Comparison of ENCODE assay signal across 15 mouse cellular contexts in the genomic region with DNA sequence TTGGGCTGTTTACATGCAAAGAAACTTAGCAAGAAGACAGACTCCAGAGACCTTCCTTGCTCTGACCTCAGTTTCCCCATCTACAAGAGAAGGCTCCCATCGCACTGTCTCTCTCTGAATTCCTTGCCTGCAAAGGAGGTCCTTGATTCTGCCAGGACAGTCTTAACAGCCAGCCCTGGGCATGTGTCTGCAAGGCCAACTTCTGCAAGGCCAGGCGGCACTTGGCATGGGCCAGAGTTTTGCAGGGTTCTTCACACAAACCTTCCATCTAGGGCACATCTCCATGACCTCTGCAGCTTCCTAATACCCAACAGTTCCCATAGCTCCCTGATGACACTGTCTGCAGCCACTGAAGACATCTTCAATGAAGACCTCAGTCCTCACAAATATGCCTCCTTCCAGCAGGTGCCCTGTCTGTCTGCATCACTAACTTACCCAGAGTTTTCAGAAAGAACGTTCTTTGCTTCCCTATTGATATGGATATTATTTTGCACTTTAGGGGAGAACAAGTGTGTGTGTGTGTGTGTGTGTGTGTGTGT. TPM values are rescaled to one million over a fixed set of nuclear protein-coding genes. Genes with fewer than 3 reads are reported as not detected.
A peak's percentile ranks its signal among the peaks of the same experiment; 100 is the strongest.
DNase-seq lines count a peak whose midpoint lies in the region; ATAC-seq and TF ChIP-seq lines count a peak whose summit lies in the region.
"Had no signal": no experiment of that assay in that cellular context is flagged by ENCODE, and none has a peak within 500 bp of the region (broad histone marks: within the 10 kb centered on the region; RNA-seq: fewer than 3 reads in every experiment).

No protein-coding gene starts in this region.

- H3K27me3 ChIP-seq in forebrain, postnatal 0 days (ENCODE audit: insufficient read depth, low read length): no peaks in the 10 kb centered on the region
- H3K27me3 ChIP-seq in forebrain, embryonic 14.5 days (replicated peaks; ENCODE audit: control insufficient read depth, insufficient read depth, low read length): no peaks in the 10 kb centered on the region
- H3K27me3 ChIP-seq in midbrain, embryonic 13.5 days: peaks cover 36% of the 10 kb centered on the region
- no peaks in the 10 kb centered on the region for H3K27me3 ChIP-seq in midbrain, embryonic 15.5 days (replicated peaks)
- no peaks in the 10 kb centered on the region for H3K27me3 ChIP-seq in kidney, embryonic 15.5 days
- H3K27me3 ChIP-seq: embryonic facial prominence, embryonic 13.5 days; lung, embryonic 15.5 days had no signal

- no peak overlapping the region for H3K27ac ChIP-seq in forebrain, postnatal 0 days (ENCODE audit: low read depth, low read length)
- H3K27ac ChIP-seq in forebrain, embryonic 14.5 days (ENCODE audit: low read depth, low read length): no peak overlapping the region
- H3K27ac ChIP-seq in midbrain, embryonic 13.5 days: no peak overlapping the region
- no peak overlapping the region for H3K27ac ChIP-seq in midbrain, embryonic 15.5 days
- H3K27ac ChIP-seq in kidney, embryonic 15.5 days: no peak overlapping the region
- H3K27ac ChIP-seq: embryonic facial prominence, embryonic 13.5 days; gastrocnemius, adult 2 months; lung, embryonic 15.5 days; macrophage; midbrain, embryonic 12.5 days had no signal

- H3K4me1 ChIP-seq in forebrain, postnatal 0 days (ENCODE audit: insufficient read depth): no peaks in the 10 kb centered on the region
- no peaks in the 10 kb centered on the region for H3K4me1 ChIP-seq in forebrain, embryonic 14.5 days (ENCODE audit: control insufficient read depth, insufficient read depth, low read length)
- peaks cover 12% of the 10 kb centered on the region for H3K4me1 ChIP-seq in midbrain, embryonic 13.5 days (replicated peaks)
- peaks cover 4% of the 10 kb centered on the region; the same call in 1 of the 2 replicates for H3K4me1 ChIP-seq in midbrain, embryonic 15.5 days
- H3K4me1 ChIP-seq in kidney, embryonic 15.5 days: peaks cover 4% of the 10 kb centered on the region; the same call in 1 of the 2 replicates

- no peak for TF ChIP-seq CTCF in forebrain, postnatal 0 days (IDR thresholded peaks at IDR 0.05; ENCODE audit: low read depth)

- no peak overlapping the region for H3K4me3 ChIP-seq in forebrain, postnatal 0 days (ENCODE audit: low read depth, low read length)
- H3K4me3 ChIP-seq in forebrain, embryonic 14.5 days (ENCODE audit: low read depth, low read length): no peak overlapping the region
- H3K4me3 ChIP-seq in midbrain, embryonic 13.5 days (replicated peaks): no peak overlapping the region
- H3K4me3 ChIP-seq in midbrain, embryonic 15.5 days: no peak overlapping the region
- no peak overlapping the region for H3K4me3 ChIP-seq in kidney, embryonic 15.5 days (replicated peaks)
- H3K4me3 ChIP-seq: embryonic facial prominence, embryonic 13.5 days; gastrocnemius, adult 2 months; lung, embryonic 15.5 days; midbrain, embryonic 12.5 days had no signal

- H3K36me3 ChIP-seq in forebrain, postnatal 0 days (ENCODE audit: insufficient read depth): no peaks in the 10 kb centered on the region
- no peaks in the 10 kb centered on the region for H3K36me3 ChIP-seq in forebrain, embryonic 14.5 days (ENCODE audit: control insufficient read depth, insufficient read depth, low read length)
- H3K36me3 ChIP-seq in midbrain, embryonic 13.5 days: no peaks in the 10 kb centered on the region
- H3K36me3 ChIP-seq in midbrain, embryonic 15.5 days (replicated peaks): no peaks in the 10 kb centered on the region
- H3K36me3 ChIP-seq in kidney, embryonic 15.5 days: no peaks in the 10 kb centered on the region
- H3K36me3 ChIP-seq: embryonic facial prominence, embryonic 13.5 days; lung, embryonic 15.5 days; midbrain, embryonic 12.5 days had no signal

- 66% methylated on average over 3 of the region's 3 CpGs for WGBS in forebrain, postnatal 0 days
- 67% methylated on average over 3 of the region's 3 CpGs for WGBS in forebrain, embryonic 14.5 days
- whole genome bisulfite sequencing in midbrain, embryonic 13.5 days: 67% methylated on average over 3 of the region's 3 CpGs
- WGBS in midbrain, embryonic 15.5 days: 65% methylated on average over 3 of the region's 3 CpGs
- WGBS in kidney, embryonic 15.5 days: 70% methylated on average over 3 of the region's 3 CpGs

- DNase-seq in forebrain, postnatal 0 days: peak; percentile 9
- no peak for DNase-seq in forebrain, embryonic 14.5 days (ENCODE audit: low spot score)
- DNase-seq in Muller cell, postnatal 12 days (ENCODE audit: inconsistent ontology term): peak; percentile 6
- peak; percentile 50 for DNase-seq in adrenal gland, postnatal 25 days
- no peak for DNase-seq in frontal cortex, postnatal 25 days (ENCODE audit: low spot score in 2 of 2)

- H3K9me3 ChIP-seq in forebrain, postnatal 0 days (ENCODE audit: low read length): no peaks in the 10 kb centered on the region
- H3K9me3 ChIP-seq in forebrain, embryonic 14.5 days (replicated peaks; ENCODE audit: control insufficient read depth, low read length): no peaks in the 10 kb centered on the region
- H3K9me3 ChIP-seq in midbrain, embryonic 13.5 days: no peaks in the 10 kb centered on the region
- no peaks in the 10 kb centered on the region for H3K9me3 ChIP-seq in midbrain, embryonic 15.5 days
- no peaks in the 10 kb centered on the region for H3K9me3 ChIP-seq in kidney, embryonic 15.5 days (replicated peaks)
- H3K9me3 ChIP-seq: embryonic facial prominence, embryonic 13.5 days; lung, embryonic 15.5 days; midbrain, embryonic 12.5 days had no signal

- H3K4me2 ChIP-seq in forebrain, postnatal 0 days (ENCODE audit: low read depth): no peak overlapping the region
- no peak overlapping the region for H3K4me2 ChIP-seq in forebrain, embryonic 14.5 days (ENCODE audit: low read length)
- H3K4me2 ChIP-seq in midbrain, embryonic 13.5 days (replicated peaks): no peak overlapping the region
- no peak overlapping the region for H3K4me2 ChIP-seq in midbrain, embryonic 15.5 days
- no peak overlapping the region for H3K4me2 ChIP-seq in kidney, embryonic 15.5 days

- no peak for ATAC-seq in forebrain, postnatal 0 days
- no peak for ATAC-seq in forebrain, embryonic 14.5 days
- ATAC-seq in midbrain, embryonic 13.5 days: peak; percentile 20; the same call in 1 of the 2 replicates
- no peak; the same call in 1 of the 2 replicates for ATAC-seq in midbrain, embryonic 15.5 days (replicated peaks)
- no peak for ATAC-seq in kidney, embryonic 15.5 days (replicated peaks; ENCODE audit: low FRiP score)

- no peak overlapping the region for H3K9ac ChIP-seq in forebrain, postnatal 0 days
- H3K9ac ChIP-seq in forebrain, embryonic 14.5 days (ENCODE audit: low read length): no peak overlapping the region
- H3K9ac ChIP-seq in midbrain, embryonic 13.5 days (replicated peaks): no peak overlapping the region
- H3K9ac ChIP-seq in midbrain, embryonic 15.5 days: no peak overlapping the region
- H3K9ac ChIP-seq in kidney, embryonic 15.5 days: no peak overlapping the region
- H3K9ac ChIP-seq: embryonic facial prominence, embryonic 13.5 days; lung, embryonic 15.5 days; midbrain, embryonic 12.5 days had no signal

RNA-seq across cellular contexts. Expression of gene Ehf, which starts 43.7 kb away (rescaled TPM):
- 0.08 and 1.1 TPM in 2 replicates for total RNA-seq in forebrain, postnatal 0 days (2014; rRNA removed)
- polyA plus RNA-seq in forebrain, postnatal 0 days (2015; fragmentation: Nextera tagmentation; extraction: Ambion mirVana): 0.07 and 0.24 TPM in 2 replicates
- polyA plus RNA-seq in forebrain, embryonic 14.5 days (2014; fragmentation: Nextera tagmentation; extraction: Ambion mirVana): 0.09 TPM in 1 of 2 replicates, not detected in the other
- 0.15 and 0.32 TPM in 2 replicates for polyA plus RNA-seq in midbrain, embryonic 13.5 days (2015; fragmentation: Nextera tagmentation; extraction: Ambion mirVana)
- 0.11 and 0.18 TPM in 2 replicates for polyA plus RNA-seq in midbrain, embryonic 15.5 days (2015; fragmentation: Nextera tagmentation; extraction: Ambion mirVana)
- 0.52 and 1.00 TPM in 2 replicates for total RNA-seq in adrenal gland, postnatal 25 days (2021)
- 22.2 and 27.5 TPM in 2 replicates for polyA plus RNA-seq in kidney, embryonic 15.5 days (2015; fragmentation: Nextera tagmentation; extraction: Ambion mirVana)
- total RNA-seq: granulocyte monocyte progenitor cell, adult 5-6 weeks; layer of hippocampus, postnatal 10 days had no signal
- polyA plus RNA-seq: midbrain, embryonic 12.5 days had no signal

Comparison
In these comparisons a context has a peak if more than half of its experiments do, and no peak if none do; other contexts are left out.
1. DNase-seq: peak in forebrain, postnatal 0 days (single experiment), Muller cell, postnatal 12 days (single experiment) and adrenal gland, postnatal 25 days (single experiment); none in forebrain, embryonic 14.5 days (single experiment) and frontal cortex, postnatal 25 days (0 of 2).
2. RNA of gene Ehf, which starts 43.7 kb away (polyA plus RNA-seq): 22.2 to 27.5 TPM in kidney, embryonic 15.5 days; 0.11 to 0.18 TPM in midbrain, embryonic 15.5 days, 0.15 to 0.32 TPM in midbrain, embryonic 13.5 days, 0.09 TPM in forebrain, embryonic 14.5 days and 0.07 to 0.24 TPM in forebrain, postnatal 0 days; every median in the first group is over 10 times any median in the second.